Mouse (Mus musculus) lung, postnatal 25 days (tissue): ENCODE data around the gene Gpr176.

ENCODE experiments used
- DNase-seq: peaks from one replicate; pipeline ENCODE4 v3.0.0; 2022; ENCODE audit warnings: low spot score

Gene Gpr176

GRCm38 (mm10) chr2:118373572-118374279 lies 507 bp upstream of the Gpr176 start:
- peak; percentile 52 for DNase-seq

- DNase-seq: no peak
Observed at GRCm38 (mm10) chr2:118372561-118372900, 688 bp downstream of the Gpr176 start.

GRCm38 (mm10) chr2:118371841-118372240 lies 1.4 kb downstream of the Gpr176 start:
- DNase-seq: no peak

- DNase-seq: no peak
Observed at GRCm38 (mm10) chr2:118355138-118355719, 18.0 kb downstream of the Gpr176 start.

GRCm38 (mm10) chr2:118353916-118354403 lies 19.3 kb downstream of the Gpr176 start:
- no peak for DNase-seq

DNA sequence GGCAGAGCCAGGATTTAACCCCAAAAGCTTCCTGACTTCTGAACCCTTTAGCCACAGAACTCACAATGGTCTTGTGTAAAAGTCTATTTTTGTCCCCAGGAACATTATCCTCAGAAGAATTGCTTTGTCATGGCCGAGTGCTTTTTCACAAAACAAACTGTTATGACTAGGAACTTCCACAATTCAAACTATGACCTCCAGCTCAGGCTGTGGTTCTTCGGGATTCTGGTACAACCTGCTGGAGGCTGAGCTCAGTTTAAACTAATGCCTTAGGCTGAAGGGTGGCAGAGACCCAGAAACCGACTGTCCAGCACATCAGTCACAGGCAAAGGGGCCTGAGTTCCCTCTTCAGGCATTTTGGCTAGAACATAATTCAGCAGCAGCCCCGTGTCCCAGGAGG lies 19.7 kb downstream of the Gpr176 start:
- no peak for DNase-seq

- no peak for DNase-seq
Observed at GRCm38 (mm10) chr2:118345535-118345934, 27.7 kb downstream of the Gpr176 start.

DNA sequence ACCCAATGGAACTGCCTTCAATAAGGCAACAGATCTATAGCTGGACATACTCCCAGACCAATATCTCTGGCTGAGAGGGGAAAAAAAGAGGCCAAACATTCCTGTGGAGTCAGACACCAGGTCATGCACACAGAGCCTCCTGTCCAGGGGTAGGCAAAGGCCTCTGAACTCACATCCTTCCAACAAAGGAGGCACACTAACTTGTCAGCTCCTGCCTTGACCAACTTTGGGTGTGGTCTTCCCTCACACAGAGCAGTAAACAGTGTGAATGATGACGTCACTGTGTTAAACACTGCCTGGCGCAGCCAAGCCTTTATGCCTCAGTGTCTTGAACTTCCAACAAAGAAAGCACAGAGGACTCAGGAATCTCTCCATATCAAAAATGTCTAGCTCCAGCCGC lies 29.3 kb downstream of the Gpr176 start:
- no peak for DNase-seq

- DNase-seq: peak; percentile 29
Observed at GRCm38 (mm10) chr2:118341295-118341694, 31.9 kb downstream of the Gpr176 start.

DNA sequence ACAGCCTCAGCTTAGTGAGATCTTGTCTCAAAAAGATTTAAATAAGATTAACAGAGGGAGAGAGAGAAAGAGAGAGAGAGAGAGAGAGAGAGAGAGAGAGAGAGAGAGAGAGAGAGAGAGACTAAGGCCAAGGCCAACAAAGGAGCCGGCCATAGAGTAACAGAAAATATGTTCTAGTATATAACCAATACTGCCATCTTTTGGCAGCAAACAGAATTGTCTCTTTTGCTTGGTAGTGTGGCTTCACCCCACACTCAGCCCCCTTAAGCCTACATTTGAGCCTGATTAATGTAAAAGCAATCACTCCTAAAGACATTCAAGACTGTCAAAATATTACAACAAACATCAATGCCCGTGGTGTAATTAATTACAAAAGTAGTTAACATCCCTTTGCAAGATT lies 37.1 kb downstream of the Gpr176 start:
- DNase-seq: peak; percentile 17

GRCm38 (mm10) chr2:118322663-118323062 lies 50.6 kb downstream of the Gpr176 start:
- DNase-seq: no peak

GRCm38 (mm10) chr2:118321804-118322203 lies 51.4 kb downstream of the Gpr176 start:
- DNase-seq: no peak

- no peak for DNase-seq
Observed at GRCm38 (mm10) chr2:118321094-118321493, 52.1 kb downstream of the Gpr176 start.

DNA sequence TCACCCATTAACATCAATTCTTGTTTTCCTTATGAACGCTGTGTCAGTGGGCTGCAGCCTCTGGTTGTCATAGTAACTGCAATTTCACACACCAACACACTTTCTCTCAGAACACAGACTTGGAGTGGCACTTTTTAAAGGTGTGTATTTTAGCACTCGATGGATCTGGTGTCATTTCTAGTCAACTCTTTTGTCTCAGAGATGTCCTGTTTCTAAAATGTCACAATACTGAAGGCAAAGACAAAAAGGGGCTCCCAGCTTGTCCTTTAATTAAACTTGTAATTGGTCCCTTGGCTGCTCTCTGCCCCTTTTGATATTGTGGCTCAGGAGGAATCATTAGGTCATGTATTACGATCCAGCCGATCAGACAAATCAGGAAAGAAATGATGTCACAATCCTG lies 52.7 kb downstream of the Gpr176 start:
- no peak for DNase-seq

- DNase-seq: no peak
Observed at GRCm38 (mm10) chr2:118319176-118319575, 54.0 kb downstream of the Gpr176 start.

DNA sequence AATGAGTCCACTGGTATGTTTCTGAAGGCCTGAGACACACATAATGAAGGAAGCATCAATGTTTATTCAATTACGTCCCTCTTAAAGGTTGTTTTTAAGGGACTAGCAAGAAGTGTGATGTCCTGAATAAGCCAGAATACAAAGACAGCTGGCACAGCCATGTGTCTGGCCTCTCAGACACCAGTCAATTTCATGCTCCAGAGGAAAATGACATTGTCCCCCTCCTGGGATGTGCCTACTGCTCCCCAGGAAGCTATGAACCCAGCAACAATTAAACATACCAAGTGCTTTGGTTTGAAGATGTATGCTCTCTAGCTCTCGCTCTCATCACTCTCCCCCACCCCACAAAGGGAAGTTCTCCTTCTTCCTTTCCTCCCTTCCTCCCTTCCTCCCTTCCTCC lies 56.3 kb downstream of the Gpr176 start:
- no peak for DNase-seq

DNA sequence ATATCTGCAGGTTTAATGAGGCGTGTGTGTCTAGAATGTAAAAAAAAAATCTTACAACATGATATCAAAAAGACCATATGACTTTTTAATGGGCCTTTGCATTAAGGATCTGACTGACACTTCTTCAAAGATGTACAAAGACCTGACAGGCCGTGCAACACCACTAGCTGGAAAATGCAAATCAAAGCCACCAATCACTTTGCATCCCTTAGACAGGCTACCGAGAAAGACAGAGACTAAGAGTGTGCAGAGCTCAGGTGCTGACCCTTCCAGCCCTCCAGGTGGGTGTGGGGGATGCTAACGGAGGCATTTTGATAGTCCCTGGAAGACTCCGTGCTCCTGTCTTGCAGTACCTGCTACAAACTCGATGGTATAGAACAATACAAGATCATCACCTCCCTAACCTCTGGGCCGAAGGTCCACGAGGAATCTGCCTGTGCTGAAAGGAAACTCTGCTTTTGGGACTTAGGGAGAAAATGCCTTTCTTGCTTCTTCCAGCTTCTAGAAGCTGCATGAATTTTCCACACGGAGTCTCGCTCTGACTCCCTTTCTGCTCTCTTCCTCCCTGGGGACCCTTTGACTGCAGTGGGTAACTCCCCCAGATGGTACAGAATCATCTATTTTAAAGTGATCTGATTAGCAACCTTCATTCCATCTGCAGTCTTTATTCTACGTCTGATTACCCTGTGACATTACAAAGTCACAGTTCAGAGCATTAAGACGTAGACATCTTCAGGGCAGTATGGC lies 57.4 kb downstream of the Gpr176 start:
- DNase-seq: no peak

DNA sequence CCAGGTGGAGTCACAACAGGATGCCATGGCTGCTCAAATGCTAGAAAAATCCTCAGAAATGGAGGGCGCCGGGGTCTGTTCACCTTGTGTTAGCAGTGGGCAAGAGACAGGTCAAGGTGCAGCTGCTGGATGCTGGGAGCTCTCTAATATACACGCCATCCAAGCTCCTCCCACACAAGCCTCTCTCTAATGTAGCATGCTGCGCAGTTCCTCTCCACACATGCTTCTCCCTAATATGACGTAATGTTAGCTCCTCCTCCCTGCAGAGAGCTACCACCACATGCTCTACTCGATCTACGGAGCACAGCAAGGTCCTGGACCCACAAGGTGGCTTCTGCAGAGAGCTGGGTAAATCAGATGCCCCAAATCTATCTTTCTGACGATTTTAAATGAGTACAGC lies 65.7 kb downstream of the Gpr176 start:
- peak; percentile 7 for DNase-seq

GRCm38 (mm10) chr2:118306966-118307365 lies 66.3 kb downstream of the Gpr176 start:
- no peak for DNase-seq

GRCm38 (mm10) chr2:118306522-118306895 lies 66.7 kb downstream of the Gpr176 start:
- DNase-seq: no peak

DNA sequence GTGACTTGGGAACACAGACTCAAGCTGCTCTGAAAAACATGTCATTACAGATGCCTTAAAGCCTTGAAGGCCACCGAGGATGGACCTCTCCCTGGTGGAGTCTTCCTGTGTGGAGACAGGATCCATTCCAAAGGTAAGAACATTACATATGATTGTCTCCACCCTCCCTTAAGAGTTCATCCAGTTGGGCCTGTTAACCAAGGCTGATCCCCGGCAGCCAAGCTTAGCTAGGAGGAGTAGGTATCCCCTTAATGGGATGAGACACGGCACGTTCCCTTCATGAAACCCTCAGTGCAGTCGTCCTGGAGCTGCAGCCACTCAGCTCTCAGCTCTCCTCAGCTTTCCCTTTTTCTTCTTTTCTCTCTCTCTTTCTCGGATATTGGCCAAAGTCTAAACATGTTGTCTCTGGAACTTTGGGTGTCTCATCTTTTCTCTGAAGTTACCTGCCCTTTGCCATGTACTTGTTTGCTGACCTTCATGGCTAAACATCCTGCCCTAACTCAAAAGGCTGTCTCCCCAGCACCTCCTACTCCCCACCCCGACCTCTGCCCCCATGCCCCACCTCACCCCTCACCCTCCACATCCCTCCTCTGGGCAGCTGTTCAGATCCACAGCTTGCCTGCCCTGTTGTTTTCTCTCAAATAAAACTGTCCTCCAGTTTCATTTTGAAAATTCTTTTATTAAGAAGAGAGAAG lies 67.2 kb downstream of the Gpr176 start:
- peak; percentile 1 for DNase-seq

GRCm38 (mm10) chr2:118303456-118303855 lies 69.8 kb downstream of the Gpr176 start:
- DNase-seq: no peak

DNA sequence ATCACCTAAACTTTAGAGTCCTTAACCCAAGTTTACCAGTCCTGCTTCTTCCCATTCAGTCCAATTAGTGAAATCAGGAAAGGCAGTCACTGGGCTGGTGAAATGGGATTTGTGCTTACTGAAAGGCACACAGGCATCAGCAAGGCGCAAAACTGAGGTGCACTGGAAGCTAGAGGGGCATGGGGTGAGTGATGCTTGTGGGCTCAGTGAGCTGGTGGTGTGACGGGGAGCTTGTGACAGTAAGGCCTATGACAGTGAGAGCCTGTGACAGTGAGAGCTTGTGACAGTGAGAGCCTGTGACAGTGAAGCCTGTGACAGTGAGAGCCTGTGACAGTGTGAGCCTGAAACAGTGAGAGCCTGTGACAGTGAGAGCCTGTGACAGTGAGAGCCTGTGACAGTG lies 71.6 kb downstream of the Gpr176 start:
- DNase-seq: no peak
